Mouse (Mus musculus): ENCODE measurements around the gene Mcm10. TPM values are rescaled to one million over a fixed set of nuclear protein-coding genes. Genes with fewer than 3 reads are reported as not detected.

Gene Mcm10
- polyA plus RNA-seq, 1 experiment from 2014 or later: 59.0 TPM

DNA sequence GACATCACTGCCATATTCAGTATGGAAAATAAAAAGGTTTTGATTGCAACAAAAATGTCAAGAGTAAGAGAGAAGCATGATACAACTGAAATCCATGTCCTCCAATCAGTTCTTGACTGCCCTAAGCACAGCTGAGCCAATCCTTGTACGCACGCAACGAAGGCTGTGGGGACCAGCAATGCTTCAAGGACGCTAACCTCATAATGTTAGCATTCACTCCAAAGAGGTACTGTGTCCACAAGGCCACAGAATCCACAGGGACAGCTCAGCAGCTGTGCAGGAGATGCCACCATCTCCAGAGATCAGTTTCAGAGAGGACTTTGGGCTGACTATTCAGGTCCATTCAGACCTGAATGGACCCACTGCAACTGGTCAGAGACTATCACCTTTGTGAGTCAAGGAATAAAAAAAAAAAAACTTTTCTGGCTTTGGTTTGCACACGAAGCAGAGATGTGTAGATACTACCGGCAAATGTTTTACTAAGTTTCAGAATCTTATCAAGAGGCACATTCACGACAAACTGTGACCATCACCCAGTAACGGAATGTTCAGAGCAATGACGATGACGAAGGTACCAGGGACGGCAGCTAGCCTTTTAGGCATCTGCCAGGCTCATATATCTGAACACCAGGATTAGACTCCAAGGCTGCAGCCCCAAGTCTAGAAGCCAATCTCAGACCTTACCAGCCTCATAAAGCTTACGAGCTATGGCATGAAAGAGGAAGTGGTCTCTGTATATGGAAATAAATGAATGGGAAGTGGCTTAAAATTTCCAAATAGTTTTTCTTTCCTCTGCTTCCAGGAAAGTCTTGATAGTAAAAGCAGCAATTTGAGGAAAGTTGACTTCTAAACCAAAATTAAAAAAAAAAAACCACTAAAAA lies 27.9 kb upstream of the Mcm10 start:
- peak overlapping the region; percentile 56; the same call in 1 of the 2 replicates for H3K27ac ChIP-seq
- H3K4me2 ChIP-seq: no peak overlapping the region; the same call in 1 of the 2 replicates
- no peak overlapping the region for H3K4me3 ChIP-seq
- H3K9me3 ChIP-seq (replicated peaks): no peaks in the 10 kb centered on the region
- ATAC-seq: no peak
- 50% methylated on average over 12 of the region's 12 CpGs for WGBS (ENCODE audit: insufficient replicate concordance)
- peaks cover 59% of the 10 kb centered on the region for H3K4me1 ChIP-seq
- H3K27me3 ChIP-seq (replicated peaks): no peaks in the 10 kb centered on the region
- H3K9ac ChIP-seq: 0 out of 2 replicates have a peak overlapping the region, but pooled peaks have one; percentile 15
- peaks cover 59% of the 10 kb centered on the region for H3K36me3 ChIP-seq

DNA sequence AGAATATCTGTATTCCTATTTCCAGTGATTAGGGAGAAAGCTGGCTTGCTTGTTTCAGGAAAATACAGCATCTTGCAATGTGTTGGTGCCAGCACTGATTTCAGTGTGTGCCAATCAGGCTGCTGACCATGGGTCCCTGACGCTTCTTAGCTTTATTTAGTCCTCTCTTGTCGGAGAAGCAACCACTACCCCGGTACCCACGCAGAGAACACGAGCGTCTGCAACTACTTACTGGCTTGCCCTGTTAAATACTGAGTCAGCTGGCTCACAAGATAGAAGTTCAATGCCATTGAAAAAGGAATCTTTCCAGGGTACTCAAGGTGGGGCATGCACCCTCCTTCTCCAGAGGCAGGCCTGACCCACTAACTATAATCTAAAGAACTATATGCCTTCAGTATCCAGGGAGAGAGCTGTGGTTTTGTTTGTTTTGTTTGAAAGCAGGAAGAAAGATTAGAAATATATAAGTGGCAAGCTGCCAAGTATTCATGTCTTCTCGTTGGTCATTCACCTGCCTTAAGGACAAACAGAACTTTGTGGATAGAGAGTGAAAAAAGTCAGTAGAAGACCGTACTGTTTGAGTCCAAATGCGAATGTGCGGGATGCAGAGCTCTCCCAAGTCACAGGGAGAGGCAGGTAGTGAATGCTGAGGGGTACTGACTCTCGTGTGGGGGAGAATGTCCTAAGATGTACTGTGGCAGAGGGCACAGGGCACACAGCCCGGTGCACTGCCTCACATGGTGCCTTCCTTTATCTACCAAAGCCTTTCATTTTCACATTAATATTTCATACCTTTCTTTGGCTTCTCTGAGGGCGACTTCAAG lies 27.0 kb upstream of the Mcm10 start:
- no peak overlapping the region for H3K4me3 ChIP-seq
- H3K27me3 ChIP-seq (replicated peaks): no peaks in the 10 kb centered on the region
- no peak overlapping the region for H3K9ac ChIP-seq
- no peak overlapping the region for H3K4me2 ChIP-seq
- peaks cover 57% of the 10 kb centered on the region for H3K4me1 ChIP-seq
- no peak overlapping the region for H3K27ac ChIP-seq
- H3K36me3 ChIP-seq: peaks cover 58% of the 10 kb centered on the region
- no peak for ATAC-seq
- WGBS (ENCODE audit: insufficient replicate concordance): 81% methylated on average over 13 of the region's 13 CpGs
- no peaks in the 10 kb centered on the region for H3K9me3 ChIP-seq (replicated peaks)

DNA sequence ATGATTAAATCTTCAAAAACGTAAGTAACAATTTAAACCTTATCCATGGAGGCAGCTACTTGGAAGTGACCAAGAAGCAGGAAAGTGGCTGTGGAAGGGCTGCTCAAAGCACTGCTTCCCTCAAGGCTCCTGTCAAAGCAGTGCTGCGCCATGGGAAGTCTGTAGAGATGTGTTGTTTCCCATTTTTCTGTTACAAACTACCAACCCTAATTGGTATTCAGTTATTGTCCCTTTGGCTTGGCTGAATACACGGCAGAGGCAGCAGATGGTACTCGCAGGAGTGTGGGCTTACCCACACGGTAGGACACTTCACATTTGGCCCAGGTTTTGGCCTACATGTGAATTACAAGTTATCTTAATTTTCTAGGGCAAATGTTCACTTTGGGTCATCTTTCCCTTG lies 25.7 kb upstream of the Mcm10 start:
- Histone ChIP-seq H3K4me2 (no peak overlapping the region), H3K4me1 (peaks cover 57% of the 10 kb centered on the region), H3K27ac (no peak overlapping the region), H3K9ac (no peak overlapping the region), H3K4me3 (no peak overlapping the region), H3K36me3 (peaks cover 58% of the 10 kb centered on the region), H3K27me3 (replicated peaks) (no peaks in the 10 kb centered on the region), H3K9me3 (replicated peaks) (no peaks in the 10 kb centered on the region)
- WGBS (ENCODE audit: insufficient replicate concordance): 84% methylated on average over 5 of the region's 5 CpGs
- ATAC-seq: no peak

GRCm38 (mm10) chr2:5037390-5037789 lies 24.8 kb upstream of the Mcm10 start:
- WGBS (ENCODE audit: insufficient replicate concordance): 81% methylated on average over 3 of the region's 3 CpGs
- Histone ChIP-seq H3K4me2 (no peak overlapping the region), H3K9me3 (replicated peaks) (no peaks in the 10 kb centered on the region), H3K4me3 (no peak overlapping the region), H3K9ac (no peak overlapping the region), H3K4me1 (peaks cover 49% of the 10 kb centered on the region), H3K36me3 (peaks cover 64% of the 10 kb centered on the region), H3K27me3 (replicated peaks) (no peaks in the 10 kb centered on the region), H3K27ac (no peak overlapping the region)
- ATAC-seq: no peak

DNA sequence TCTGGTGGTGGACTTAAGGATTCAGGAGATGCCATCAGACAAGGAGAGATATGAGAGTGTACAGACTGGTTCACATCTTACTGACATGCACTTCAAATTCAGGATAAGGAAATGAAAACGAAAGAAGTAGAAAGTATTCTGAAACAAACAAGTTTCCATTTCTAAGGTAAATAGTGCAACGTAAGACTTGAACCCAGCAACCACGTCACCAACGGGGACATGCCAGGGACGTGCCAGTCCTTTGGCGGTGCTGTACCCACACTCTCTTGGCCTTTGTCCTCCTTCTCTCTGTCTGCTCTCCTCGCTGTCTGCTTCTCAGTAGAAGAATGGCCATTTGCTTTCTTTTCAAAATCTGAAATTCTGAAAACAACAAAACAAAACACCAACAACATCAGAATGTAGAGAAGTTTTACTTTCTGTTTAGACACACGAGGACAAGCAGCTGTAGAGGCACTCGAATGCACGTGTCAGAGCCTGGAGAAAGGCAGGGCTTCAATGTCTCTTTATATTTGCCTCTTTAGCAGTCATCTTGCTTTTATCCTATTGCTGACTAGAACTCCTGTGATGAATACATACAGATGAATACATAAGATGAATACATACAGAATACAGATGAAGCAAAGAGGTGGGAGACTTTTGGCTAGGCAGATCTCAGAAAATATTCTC lies 24.0 kb upstream of the Mcm10 start:
- peaks cover 65% of the 10 kb centered on the region for H3K36me3 ChIP-seq
- H3K9ac ChIP-seq: no peak overlapping the region
- H3K27ac ChIP-seq: no peak overlapping the region
- no peak for ATAC-seq
- H3K9me3 ChIP-seq (replicated peaks): no peaks in the 10 kb centered on the region
- H3K4me2 ChIP-seq: no peak overlapping the region
- no peak overlapping the region for H3K4me3 ChIP-seq
- WGBS (ENCODE audit: insufficient replicate concordance): 84% methylated on average over 10 of the region's 10 CpGs
- H3K4me1 ChIP-seq: peaks cover 41% of the 10 kb centered on the region
- no peaks in the 10 kb centered on the region for H3K27me3 ChIP-seq (replicated peaks)

DNA sequence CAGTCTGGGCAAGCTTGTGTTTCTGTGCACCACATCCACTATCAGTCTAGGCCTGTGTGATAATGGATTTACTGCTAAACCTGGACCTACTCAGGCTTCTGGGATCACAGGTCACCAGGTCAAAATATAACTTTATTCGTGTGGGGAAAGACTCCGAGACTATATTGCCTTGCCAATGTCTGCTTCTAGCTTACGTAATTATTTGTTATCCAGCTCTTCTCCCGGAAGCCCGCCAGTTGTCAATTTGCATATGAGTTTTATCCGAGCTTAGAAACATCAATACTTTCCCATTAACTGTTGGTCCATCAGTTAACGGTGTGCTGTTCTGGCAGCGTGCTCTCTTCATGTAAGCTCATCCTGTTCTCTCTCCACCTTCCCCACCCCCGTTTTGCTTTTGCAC lies 22.6 kb upstream of the Mcm10 start:
- ATAC-seq: no peak
- Histone ChIP-seq H3K9me3 (replicated peaks) (no peaks in the 10 kb centered on the region), H3K4me3 (no peak overlapping the region), H3K9ac (no peak overlapping the region), H3K4me2 (no peak overlapping the region), H3K27ac (no peak overlapping the region), H3K4me1 (peaks cover 30% of the 10 kb centered on the region), H3K36me3 (peaks cover 72% of the 10 kb centered on the region), H3K27me3 (replicated peaks) (no peaks in the 10 kb centered on the region)
- WGBS (ENCODE audit: insufficient replicate concordance): 83% methylated on average over 9 of the region's 9 CpGs

GRCm38 (mm10) chr2:5034801-5035200 lies 22.2 kb upstream of the Mcm10 start:
- no peak overlapping the region for H3K4me2 ChIP-seq
- H3K4me3 ChIP-seq: no peak overlapping the region
- no peak for ATAC-seq
- peaks cover 72% of the 10 kb centered on the region for H3K36me3 ChIP-seq
- no peak overlapping the region for H3K27ac ChIP-seq
- H3K27me3 ChIP-seq (replicated peaks): no peaks in the 10 kb centered on the region
- H3K9ac ChIP-seq: no peak overlapping the region
- WGBS (ENCODE audit: insufficient replicate concordance): 73% methylated on average over 8 of the region's 8 CpGs
- H3K4me1 ChIP-seq: peaks cover 25% of the 10 kb centered on the region
- H3K9me3 ChIP-seq (replicated peaks): no peaks in the 10 kb centered on the region

- H3K27ac ChIP-seq: peak overlapping the region; percentile 42
- H3K36me3 ChIP-seq: peaks cover 67% of the 10 kb centered on the region
- H3K9ac ChIP-seq: no peak overlapping the region
- peaks cover 24% of the 10 kb centered on the region for H3K4me1 ChIP-seq
- no peak overlapping the region for H3K4me3 ChIP-seq
- no peaks in the 10 kb centered on the region for H3K27me3 ChIP-seq (replicated peaks)
- peak overlapping the region; percentile 9 for H3K4me2 ChIP-seq
- no peaks in the 10 kb centered on the region for H3K9me3 ChIP-seq (replicated peaks)
- WGBS (ENCODE audit: insufficient replicate concordance): 38% methylated on average over 14 of the region's 15 CpGs
- ATAC-seq: peak; percentile 80
Measured at GRCm38 (mm10) chr2:5033546-5034420, 21.2 kb upstream of the Mcm10 start.

- H3K36me3 ChIP-seq: peaks cover 68% of the 10 kb centered on the region
Measured at GRCm38 (mm10) chr2:5032665-5033064, 20.1 kb upstream of the Mcm10 start.

DNA sequence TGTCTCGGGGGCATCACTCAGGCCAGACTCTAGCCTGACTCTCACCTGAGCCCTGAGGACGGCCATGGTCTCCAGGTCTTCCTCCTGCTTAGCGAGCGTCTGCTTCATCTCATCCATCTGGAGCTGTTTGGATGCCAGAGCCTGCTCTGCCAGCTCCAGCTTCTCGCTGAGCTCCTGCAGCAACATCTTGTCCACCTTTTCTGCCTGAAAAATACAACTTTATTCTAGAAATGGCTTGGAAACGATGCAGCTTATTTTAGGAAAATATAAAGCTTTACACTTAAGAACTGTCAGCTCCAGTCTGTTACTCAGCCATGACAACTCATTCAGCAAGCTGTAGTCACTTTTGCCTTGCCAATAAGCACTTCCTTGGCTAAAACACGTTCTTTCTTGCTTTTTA lies 18.6 kb upstream of the Mcm10 start:
- ATAC-seq: no peak
- 74% methylated on average over 7 of the region's 7 CpGs for WGBS (ENCODE audit: insufficient replicate concordance)
- Histone ChIP-seq H3K27me3 (replicated peaks) (no peaks in the 10 kb centered on the region), H3K36me3 (peaks cover 63% of the 10 kb centered on the region), H3K4me2 (no peak overlapping the region), H3K9ac (no peak overlapping the region), H3K4me1 (peaks cover 24% of the 10 kb centered on the region), H3K4me3 (no peak overlapping the region), H3K27ac (no peak overlapping the region), H3K9me3 (replicated peaks) (no peaks in the 10 kb centered on the region)

More at GRCm38 (mm10) chr2:5032665-5033064, 20.1 kb upstream of the Mcm10 start:
- no peaks in the 10 kb centered on the region for H3K27me3 ChIP-seq (replicated peaks)
- H3K9me3 ChIP-seq (replicated peaks): no peaks in the 10 kb centered on the region
- H3K4me1 ChIP-seq: peaks cover 24% of the 10 kb centered on the region
- H3K9ac ChIP-seq: no peak overlapping the region
- no peak overlapping the region for H3K4me2 ChIP-seq
- peak overlapping the region; percentile 17; the same call in 1 of the 2 replicates for H3K27ac ChIP-seq
- no peak for ATAC-seq
- H3K4me3 ChIP-seq: no peak overlapping the region
- 81% methylated on average over 5 of the region's 5 CpGs for WGBS (ENCODE audit: insufficient replicate concordance)

DNA sequence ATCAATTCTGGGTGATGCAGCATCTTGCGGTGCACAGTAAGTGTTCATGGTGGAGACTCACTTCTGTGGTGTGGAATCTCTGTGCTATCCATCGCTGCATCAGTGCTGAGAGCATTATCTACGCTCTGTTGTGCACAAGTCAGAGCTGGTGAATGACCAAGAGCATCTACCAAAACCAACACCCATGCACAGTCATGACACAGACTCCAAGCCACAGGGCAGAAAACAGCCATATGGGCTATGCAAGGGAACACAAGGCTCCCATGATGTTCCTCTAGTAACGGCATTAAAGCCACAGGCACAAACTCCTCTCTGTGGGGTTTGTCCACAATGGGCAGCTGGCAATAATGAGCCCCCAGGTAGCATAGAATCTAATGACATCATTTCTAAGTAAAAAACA lies 17.2 kb upstream of the Mcm10 start:
- Histone ChIP-seq H3K36me3 (peaks cover 53% of the 10 kb centered on the region), H3K27me3 (replicated peaks) (no peaks in the 10 kb centered on the region), H3K27ac (no peak overlapping the region), H3K4me1 (peaks cover 16% of the 10 kb centered on the region), H3K4me3 (no peak overlapping the region), H3K4me2 (no peak overlapping the region), H3K9me3 (replicated peaks) (no peaks in the 10 kb centered on the region), H3K9ac (no peak overlapping the region)
- WGBS (ENCODE audit: insufficient replicate concordance): 79% methylated on average over 4 of the region's 4 CpGs
- ATAC-seq: no peak

Data from liver, embryonic 12.5 days (tissue).